Mouse (Mus musculus) hindbrain, embryonic 10.5 days (tissue): Measurements from ENCODE around the gene Ubash3b. TPM values are rescaled to one million over a fixed set of nuclear protein-coding genes. Genes with fewer than 3 reads are reported as not detected.

Experiments
- DNase-seq: peaks from one replicate; pipeline ENCODE4 v3.0.0-alpha.2; 2017; ENCODE audit warnings: low spot score
- H3K27ac ChIP-seq: fragments of 300-500 bp; sonication (generic); 2 replicates; pipeline ENCODE4 v1.5.1; 2016; ENCODE audit warnings: mild to moderate bottlenecking, moderate library complexity
- H3K27me3 ChIP-seq: fragments of 300-500 bp; sonication (generic); 2 replicates; pipeline ENCODE4 v1.6.1; 2016; ENCODE audit warnings: mild to moderate bottlenecking; ENCODE audit not compliant: poor library complexity, insufficient read depth, severe bottlenecking
- H3K36me3 ChIP-seq: fragments of 300-500 bp; sonication (generic); 2 replicates; pipeline ENCODE4 v1.6.1; 2016; ENCODE audit warnings: mild to moderate bottlenecking, moderate library complexity
- H3K4me1 ChIP-seq: fragments of 300-500 bp; sonication (generic); replicated peaks from 2 replicates; pipeline ENCODE4 v1.6.1; 2016; ENCODE audit warnings: mild to moderate bottlenecking
- H3K4me3 ChIP-seq: fragments of 300-500 bp; sonication (generic); 2 replicates; pipeline ENCODE4 v1.5.1; 2016; ENCODE audit warnings: mild to moderate bottlenecking, moderate library complexity
- H3K9me3 ChIP-seq: fragments of 300-500 bp; sonication (generic); 2 replicates; pipeline ENCODE4 v1.6.1; 2016; ENCODE audit warnings: mild to moderate bottlenecking, moderate library complexity
- WGBS: fragments of 180-500 bp; shearing (Covaris S2); methylation state at CpG from one replicate; pipeline ENCODE4 v1.1.7; 2016; 5-methylcytosine and 5-hydroxymethylcytosine counted together
- polyA plus RNA-seq: library from polyadenylated mRNA; unstranded; fragments of >200 nt; fragmentation: Nextera tagmentation; extraction: Ambion mirVana; gene quantifications from 2 replicates; pipeline ENCODE4 v1.2.1, GENCODE M21; 2016

Gene Ubash3b
- polyA plus RNA-seq, 1 experiment from 2014 or later = 8.5 TPM

DNA sequence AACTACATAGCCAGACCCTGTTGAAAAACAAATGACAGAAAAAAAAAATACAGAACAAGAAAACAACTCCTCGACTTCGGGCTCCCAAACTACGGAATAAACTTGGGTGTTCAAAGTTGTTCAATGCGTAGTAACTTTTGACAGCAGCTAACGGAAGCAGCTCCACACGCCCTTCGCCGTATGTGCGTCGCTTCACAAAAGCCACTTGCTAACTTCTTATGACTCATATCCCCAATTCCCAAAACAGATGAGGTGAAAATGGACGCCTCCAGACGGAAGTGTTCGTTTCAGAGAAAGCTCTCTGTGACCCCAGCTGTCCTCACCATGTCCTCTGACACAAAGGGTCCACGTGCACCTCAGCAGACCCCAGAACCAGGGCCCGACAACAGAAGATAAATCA lies 17.7 kb downstream of the Ubash3b start:
- 91% methylated on average over 15 of the region's 15 CpGs for WGBS
- H3K4me3 ChIP-seq = no peak overlapping the region
- H3K27ac ChIP-seq = no peak overlapping the region
- no peaks in the 10 kb centered on the region for H3K27me3 ChIP-seq
- DNase-seq = no peak
- no peaks in the 10 kb centered on the region for H3K36me3 ChIP-seq
- peaks cover 16% of the 10 kb centered on the region for H3K4me1 ChIP-seq
- no peaks in the 10 kb centered on the region for H3K9me3 ChIP-seq

- H3K27ac ChIP-seq = no peak overlapping the region
- DNase-seq = no peak
- no peak overlapping the region for H3K4me3 ChIP-seq
- WGBS = 85% methylated on average over 3 of the region's 3 CpGs
- H3K4me1 ChIP-seq = peaks cover 16% of the 10 kb centered on the region
- no peaks in the 10 kb centered on the region for H3K9me3 ChIP-seq
- H3K36me3 ChIP-seq = no peaks in the 10 kb centered on the region
- no peaks in the 10 kb centered on the region for H3K27me3 ChIP-seq
Measured at GRCm38 (mm10) chr9:41143115-41143514, 18.4 kb downstream of the Ubash3b start.

DNA sequence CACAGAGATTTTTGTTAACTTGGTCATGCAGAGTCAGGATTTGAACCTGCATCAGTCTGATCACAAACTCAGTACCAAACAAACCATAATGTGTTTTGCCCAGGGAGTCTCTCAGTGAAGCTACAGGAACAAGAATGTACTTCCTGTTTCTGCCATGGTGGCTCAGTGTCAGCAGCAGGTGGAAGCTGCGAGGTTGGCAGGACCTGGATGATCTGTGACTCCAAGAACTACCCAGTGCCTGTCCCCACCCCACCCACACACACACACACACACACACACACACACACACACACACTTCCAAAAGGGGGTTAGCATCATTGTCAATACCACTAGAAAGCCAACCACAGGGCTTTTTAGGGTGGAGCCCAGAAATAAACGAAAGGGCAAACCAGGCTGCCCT lies 20.5 kb downstream of the Ubash3b start:
- H3K4me3 ChIP-seq = no peak overlapping the region
- no peak overlapping the region for H3K27ac ChIP-seq
- 86% methylated on average over 2 of the region's 2 CpGs for WGBS
- H3K4me1 ChIP-seq = 0 out of 2 replicates have a peak, but pooled peaks cover 7% of the 10 kb centered on the region
- no peaks in the 10 kb centered on the region for H3K9me3 ChIP-seq
- H3K27me3 ChIP-seq = no peaks in the 10 kb centered on the region
- no peaks in the 10 kb centered on the region for H3K36me3 ChIP-seq
- no peak for DNase-seq

DNA sequence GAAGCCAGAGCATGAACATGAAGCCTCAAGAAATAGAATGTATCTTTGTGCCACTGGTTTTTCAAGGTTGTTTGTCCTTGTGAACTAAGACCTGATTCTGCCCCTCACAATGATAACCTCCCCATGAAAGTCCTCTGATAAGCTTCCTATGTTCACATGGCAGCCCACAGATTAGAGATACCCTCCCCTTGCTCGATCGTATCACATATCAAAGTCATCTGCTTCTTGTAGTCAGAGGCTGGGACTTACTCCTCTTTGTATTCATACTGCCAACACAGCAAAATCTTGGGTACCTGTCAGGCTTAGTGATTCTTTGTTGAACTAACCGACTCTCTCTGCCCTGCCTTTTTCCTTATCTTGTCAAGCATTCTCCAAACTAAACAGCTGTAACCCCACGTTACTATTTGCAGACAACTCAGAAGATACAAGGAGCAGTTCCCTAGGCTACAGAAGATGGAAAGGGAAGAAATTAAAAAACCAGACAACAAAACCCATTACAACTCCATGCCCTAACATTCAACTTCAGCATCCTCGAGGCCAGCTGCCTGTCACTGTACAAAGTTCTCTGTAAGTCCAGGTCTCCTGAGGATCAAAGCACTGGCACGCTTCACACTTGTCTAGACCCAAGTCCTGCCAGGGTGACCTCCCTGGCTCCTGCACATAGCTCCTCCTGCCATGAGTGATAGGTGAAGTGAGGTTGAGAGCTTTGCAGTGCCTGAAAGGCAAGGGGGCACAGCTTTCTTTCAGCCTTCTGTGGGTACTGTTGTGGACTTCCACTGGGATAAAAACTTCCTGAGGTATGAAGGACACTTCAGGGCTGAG lies 22.3 kb downstream of the Ubash3b start:
- Histone ChIP-seq H3K9me3 (no peaks in the 10 kb centered on the region), H3K27me3 (no peaks in the 10 kb centered on the region), H3K4me3 (no peak overlapping the region), H3K36me3 (no peaks in the 10 kb centered on the region), H3K27ac (no peak overlapping the region), H3K4me1 (0 out of 2 replicates have a peak, but pooled peaks cover 4% of the 10 kb centered on the region)
- no peak for DNase-seq
- WGBS = 85% methylated on average over 6 of the region's 6 CpGs

GRCm38 (mm10) chr9:41136691-41137467 lies 24.6 kb downstream of the Ubash3b start:
- Histone ChIP-seq H3K4me1 (0 out of 2 replicates have a peak, but pooled peaks cover 4% of the 10 kb centered on the region), H3K27me3 (no peaks in the 10 kb centered on the region), H3K4me3 (no peak overlapping the region), H3K27ac (no peak overlapping the region), H3K9me3 (no peaks in the 10 kb centered on the region), H3K36me3 (no peaks in the 10 kb centered on the region)
- no peak for DNase-seq
- WGBS = 77% methylated on average over 7 of the region's 7 CpGs

DNA sequence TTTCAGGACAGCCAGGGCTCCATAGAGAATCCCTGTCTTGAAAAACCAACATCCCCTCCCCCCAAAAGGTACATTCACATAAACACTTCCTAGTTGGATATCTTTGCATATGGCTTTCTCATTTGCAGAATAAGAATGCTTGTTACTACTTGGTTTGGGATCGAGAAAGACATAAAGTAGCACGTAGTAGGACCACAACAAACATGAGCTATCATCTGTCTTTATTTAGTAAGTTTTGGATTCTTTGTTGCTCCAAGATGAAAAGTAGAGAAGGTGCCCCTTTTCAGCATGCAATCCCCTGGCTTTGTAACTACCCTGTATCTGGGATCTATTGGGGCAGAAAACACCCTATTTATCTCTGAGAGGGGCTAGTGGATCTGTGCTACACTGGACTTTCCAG lies 25.2 kb downstream of the Ubash3b start:
- WGBS = 87% methylated on average over 2 of the region's 2 CpGs
- Histone ChIP-seq H3K27ac (no peak overlapping the region), H3K4me1 (0 out of 2 replicates have a peak, but pooled peaks cover 4% of the 10 kb centered on the region), H3K4me3 (no peak overlapping the region), H3K27me3 (no peaks in the 10 kb centered on the region), H3K36me3 (no peaks in the 10 kb centered on the region), H3K9me3 (no peaks in the 10 kb centered on the region)
- DNase-seq = no peak

GRCm38 (mm10) chr9:41134907-41135306 lies 26.6 kb downstream of the Ubash3b start:
- WGBS = 81% methylated on average over 4 of the region's 4 CpGs
- Histone ChIP-seq H3K27me3 (no peaks in the 10 kb centered on the region), H3K9me3 (no peaks in the 10 kb centered on the region), H3K27ac (no peak overlapping the region), H3K4me3 (no peak overlapping the region), H3K36me3 (no peaks in the 10 kb centered on the region), H3K4me1 (0 out of 2 replicates have a peak, but pooled peaks cover 6% of the 10 kb centered on the region)
- no peak for DNase-seq

DNA sequence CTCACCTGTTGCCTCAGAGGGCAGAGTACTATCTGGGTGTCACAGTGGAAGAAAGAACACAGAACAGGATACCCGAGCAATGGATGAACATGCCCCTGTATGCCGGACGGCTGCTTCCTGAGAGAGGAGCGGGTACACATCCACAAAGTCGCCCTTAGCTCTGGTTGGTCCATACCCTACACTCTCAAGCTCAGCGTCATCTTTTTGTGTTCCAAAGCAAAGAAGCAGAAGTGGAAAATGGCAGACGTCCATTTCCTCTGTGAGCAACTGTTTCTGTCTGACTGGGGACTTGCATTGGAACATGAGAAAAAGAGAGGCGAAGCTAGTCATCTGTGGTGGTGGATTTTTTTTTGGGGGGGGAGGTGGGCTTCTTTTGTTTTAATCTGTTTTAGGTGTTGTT lies 30.9 kb downstream of the Ubash3b start:
- no peaks in the 10 kb centered on the region for H3K27me3 ChIP-seq
- no peak for DNase-seq
- peaks cover 7% of the 10 kb centered on the region; the same call in 1 of the 2 replicates for H3K4me1 ChIP-seq
- H3K4me3 ChIP-seq = no peak overlapping the region
- H3K9me3 ChIP-seq = no peaks in the 10 kb centered on the region
- H3K27ac ChIP-seq = no peak overlapping the region
- 87% methylated on average over 8 of the region's 8 CpGs for WGBS
- no peaks in the 10 kb centered on the region for H3K36me3 ChIP-seq

DNA sequence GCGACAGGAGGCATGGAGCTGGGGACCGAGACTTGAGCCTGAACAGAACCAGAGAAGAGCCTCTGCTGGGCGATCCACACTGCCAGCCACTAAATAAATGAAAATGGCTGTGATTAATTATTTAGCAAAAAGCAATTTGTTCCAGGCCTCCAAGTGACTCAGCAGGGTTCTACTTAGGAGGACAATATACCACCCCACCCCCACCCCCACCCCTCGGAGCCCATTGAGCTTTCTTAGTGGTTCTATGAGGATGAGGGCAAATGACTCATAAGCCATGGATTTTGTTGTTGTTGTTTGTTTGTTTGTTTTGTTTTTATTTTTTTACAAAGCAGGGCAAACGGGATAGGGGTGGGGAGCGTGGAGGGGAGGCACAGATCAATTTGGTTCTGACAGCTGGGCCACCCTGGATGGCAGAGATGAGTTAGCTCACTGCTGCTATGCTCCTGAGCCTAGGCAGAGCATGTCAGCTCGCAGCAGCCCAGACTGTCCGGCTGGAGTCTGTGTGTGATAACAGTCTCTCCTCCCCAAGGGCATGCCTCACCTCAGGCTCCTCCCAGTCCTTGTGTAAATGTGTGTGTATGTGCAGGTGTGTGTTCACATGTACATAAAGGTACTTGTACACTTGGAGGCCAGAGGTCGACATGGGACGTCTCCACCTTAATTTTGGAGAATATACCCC lies 31.6 kb downstream of the Ubash3b start:
- no peak overlapping the region for H3K4me3 ChIP-seq
- H3K36me3 ChIP-seq = no peaks in the 10 kb centered on the region
- H3K27me3 ChIP-seq = no peaks in the 10 kb centered on the region
- WGBS = 71% methylated on average over 10 of the region's 10 CpGs
- peaks cover 7% of the 10 kb centered on the region; the same call in 1 of the 2 replicates for H3K4me1 ChIP-seq
- DNase-seq = no peak
- no peaks in the 10 kb centered on the region for H3K9me3 ChIP-seq
- no peak overlapping the region for H3K27ac ChIP-seq

DNA sequence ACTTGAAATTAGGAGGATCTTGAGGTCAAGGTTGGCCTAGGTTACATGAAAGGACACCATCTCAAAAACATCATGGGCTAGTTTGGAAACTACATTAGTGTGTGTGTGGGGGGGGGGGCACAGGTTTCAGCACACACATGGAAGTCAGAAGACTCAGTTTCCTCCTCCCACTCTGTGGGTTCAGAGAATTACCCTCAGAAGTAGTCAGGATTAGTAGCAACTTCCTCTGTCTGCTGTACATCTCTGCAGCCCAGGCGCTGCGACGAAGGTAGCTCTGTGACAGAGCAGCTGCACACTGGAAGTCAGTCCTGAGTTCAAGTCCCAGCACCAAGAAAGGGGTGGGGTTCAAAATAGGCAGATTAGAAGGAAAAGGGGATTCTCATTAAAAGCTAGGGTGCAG lies 32.2 kb downstream of the Ubash3b start:
- 95% methylated on average over 3 of the region's 3 CpGs for WGBS
- Histone ChIP-seq H3K4me1 (peaks cover 7% of the 10 kb centered on the region; the same call in 1 of the 2 replicates), H3K4me3 (no peak overlapping the region), H3K36me3 (no peaks in the 10 kb centered on the region), H3K27me3 (no peaks in the 10 kb centered on the region), H3K9me3 (no peaks in the 10 kb centered on the region), H3K27ac (no peak overlapping the region)
- no peak for DNase-seq

GRCm38 (mm10) chr9:41126723-41127122 lies 34.8 kb downstream of the Ubash3b start:
- H3K4me3 ChIP-seq = no peak overlapping the region
- no peak for DNase-seq
- H3K36me3 ChIP-seq = no peaks in the 10 kb centered on the region
- H3K27ac ChIP-seq = no peak overlapping the region
- 87% methylated on average over 3 of the region's 3 CpGs for WGBS
- H3K27me3 ChIP-seq = no peaks in the 10 kb centered on the region
- no peaks in the 10 kb centered on the region for H3K9me3 ChIP-seq
- H3K4me1 ChIP-seq = peaks cover 7% of the 10 kb centered on the region; the same call in 1 of the 2 replicates

- Histone ChIP-seq H3K36me3 (no peaks in the 10 kb centered on the region), H3K27me3 (no peaks in the 10 kb centered on the region), H3K9me3 (no peaks in the 10 kb centered on the region), H3K27ac (no peak overlapping the region), H3K4me3 (no peak overlapping the region), H3K4me1 (no peaks in the 10 kb centered on the region)
- no peak for DNase-seq
- 94% methylated on average over 6 of the region's 6 CpGs for WGBS
Measured at GRCm38 (mm10) chr9:41124305-41124704, 37.2 kb downstream of the Ubash3b start.
